Mouse (Mus musculus) spleen, adult 18-20 months (tissue): ENCODE measurements at regions not wholly inside any gene's neighbourhood (a gene's known extent, or its start where the extent isn't known, plus 50 kb on each side); places are given as distances from the start of the nearest gene placed in this dataset.

Experiments used
- DNase-seq, 2 experiments: peaks; one replicate each; pipeline ENCODE4 v3.0.0; 2022; ENCODE audit warnings: mixed read lengths in 2 of 2

- DNase-seq: no peak
Measured at GRCm38 (mm10) chr7:68851981-68852575, 103.0 kb upstream of the Arrdc4 start.

GRCm38 (mm10) chr7:68844606-68845005, 95.6 kb upstream of the Arrdc4 start:
- no peak for DNase-seq

- DNase-seq: no peak
Measured at GRCm38 (mm10) chr7:68843374-68843773, 94.3 kb upstream of the Arrdc4 start.

- no peak for DNase-seq
Measured at GRCm38 (mm10) chr7:68833977-68834791, 85.1 kb upstream of the Arrdc4 start.

GRCm38 (mm10) chr7:68833517-68833916, 84.5 kb upstream of the Arrdc4 start:
- no peak for DNase-seq

GRCm38 (mm10) chr7:68829861-68830260, 80.8 kb upstream of the Arrdc4 start:
- peak in 1 of 2 experiments; percentile 51 for DNase-seq

GRCm38 (mm10) chr7:68824399-68824798, 75.4 kb upstream of the Arrdc4 start:
- no peak for DNase-seq

- no peak for DNase-seq
Measured at GRCm38 (mm10) chr7:68823646-68824045, 74.6 kb upstream of the Arrdc4 start.

- peak in 1 of 2 experiments; percentile 14 for DNase-seq
Measured at GRCm38 (mm10) chr7:68823189-68823588, 74.1 kb upstream of the Arrdc4 start.

- no peak for DNase-seq
Measured at GRCm38 (mm10) chr7:68814823-68815666, 66.0 kb upstream of the Arrdc4 start.

- no peak for DNase-seq
Measured at GRCm38 (mm10) chr7:68809782-68810181, 60.7 kb upstream of the Arrdc4 start.
